Mouse (Mus musculus) megakaryocyte, embryonic 14.5 days (primary cell): Measurements from ENCODE around the gene Asb13.

Experiments
- FLI1 ChIP-seq: IDR thresholded peaks from 2 replicates; pipeline ENCODE4 v1.6.1; 2012; ENCODE audit warnings: low read length, inconsistent platforms, mixed read lengths
- GATA1 ChIP-seq: IDR thresholded peaks from 3 replicates; pipeline ENCODE4 v1.6.1; 2012; ENCODE audit warnings: mixed read lengths, low read length, inconsistent platforms, borderline replicate concordance

- TF ChIP-seq GATA1 (no peak), FLI1 (peak; percentile 52)
Observed at GRCm38 (mm10) chr13:3610795-3611438, 22.9 kb upstream of the Asb13 start, which contains the start of gene Fam208b.
